11 mouse cellular contexts compared by ENCODE assay signal in the genomic region with DNA sequence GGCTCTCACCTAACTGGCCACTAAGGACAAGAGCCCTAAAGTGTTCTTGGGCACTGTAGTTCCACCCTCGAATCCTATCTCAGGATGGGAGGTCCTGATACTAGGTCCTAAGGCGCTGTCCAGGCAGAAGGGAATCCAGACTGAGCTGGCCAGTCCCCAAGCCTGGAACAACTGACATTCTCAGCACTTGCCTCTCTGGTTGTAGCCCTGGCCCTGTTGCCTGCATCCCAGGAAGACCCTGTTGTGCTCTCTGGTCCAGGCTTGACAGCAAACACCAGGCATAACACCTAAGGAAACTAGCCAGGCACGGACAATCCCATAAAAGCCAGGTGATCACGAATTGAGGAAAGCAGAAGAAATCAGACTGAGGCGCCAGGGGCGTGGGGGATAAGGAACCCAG. TPM values are rescaled to one million over a fixed set of nuclear protein-coding genes. Genes with fewer than 3 reads are reported as not detected.
A peak's percentile ranks its signal among the peaks of the same experiment; 100 is the strongest.
DNase-seq lines count a peak whose midpoint lies in the region; ATAC-seq lines count a peak whose summit lies in the region.
"Had no signal": no experiment of that assay in that cellular context is flagged by ENCODE, and none has a peak within 500 bp of the region (broad histone marks: within the 10 kb centered on the region; RNA-seq: fewer than 3 reads in every experiment).

No protein-coding gene starts in this region.

- H3K4me3 ChIP-seq in lung, embryonic 15.5 days, result no peak overlapping the region
- no peak overlapping the region for H3K4me3 ChIP-seq in intestine, embryonic 16.5 days (ENCODE audit: low read length)
- H3K4me3 ChIP-seq in stomach, embryonic 15.5 days (replicated peaks), result no peak overlapping the region

- peak overlapping the region; percentile 7; the same call in 1 of the 2 replicates for H3K9ac ChIP-seq in lung, embryonic 15.5 days
- no peak overlapping the region for H3K9ac ChIP-seq in intestine, embryonic 16.5 days (ENCODE audit: low read depth, low read length)
- H3K9ac ChIP-seq in stomach, embryonic 15.5 days, result no peak overlapping the region

- H3K4me1 ChIP-seq in lung, embryonic 15.5 days, result peaks cover 34% of the 10 kb centered on the region
- peaks cover 29% of the 10 kb centered on the region for H3K4me1 ChIP-seq in intestine, embryonic 16.5 days (ENCODE audit: control insufficient read depth, insufficient read depth, low read length)
- H3K4me1 ChIP-seq in stomach, embryonic 15.5 days, result peaks cover 33% of the 10 kb centered on the region

- 0 out of 2 replicates have a peak, but pooled peaks cover 5% of the 10 kb centered on the region for H3K27me3 ChIP-seq in lung, embryonic 15.5 days
- H3K27me3 ChIP-seq in intestine, embryonic 16.5 days (replicated peaks; ENCODE audit: control insufficient read depth, insufficient read depth, low read length), result peaks cover 9% of the 10 kb centered on the region; the same call in 1 of the 2 replicates
- no peaks in the 10 kb centered on the region for H3K27me3 ChIP-seq in stomach, embryonic 15.5 days (replicated peaks)

- H3K36me3 ChIP-seq in lung, embryonic 15.5 days, result no peaks in the 10 kb centered on the region
- no peaks in the 10 kb centered on the region for H3K36me3 ChIP-seq in intestine, embryonic 16.5 days (ENCODE audit: control insufficient read depth, insufficient read depth, low read length)
- H3K36me3 ChIP-seq in stomach, embryonic 15.5 days, result no peaks in the 10 kb centered on the region

- peak; percentile 63 for DNase-seq in cerebellum, adult 9-10 months
- DNase-seq in cerebellum, postnatal 10 days, result no peak
- DNase-seq in lung, postnatal 10 days, result no peak
- no peak for DNase-seq in urinary bladder, adult 2 months (ENCODE audit: low spot score)
- DNase-seq in thymus, postnatal 25 days, result no peak
- DNase-seq: adrenal gland, postnatal 36 days; gastrocnemius, postnatal 10 days; lung, postnatal 4 days had no signal

- peak overlapping the region; percentile 47 for H3K27ac ChIP-seq in lung, embryonic 15.5 days
- H3K27ac ChIP-seq in intestine, embryonic 16.5 days (ENCODE audit: low read length), result peak overlapping the region; percentile 30
- peak overlapping the region; percentile 65 for H3K27ac ChIP-seq in stomach, embryonic 15.5 days

- peak overlapping the region; percentile 48 for H3K4me2 ChIP-seq in lung, embryonic 15.5 days
- no peak overlapping the region for H3K4me2 ChIP-seq in intestine, embryonic 16.5 days (ENCODE audit: low read depth, low read length)
- H3K4me2 ChIP-seq in stomach, embryonic 15.5 days, result no peak overlapping the region

- 27% methylated on average over 6 of the region's 6 CpGs for WGBS in lung, embryonic 15.5 days
- 23% methylated on average over 6 of the region's 6 CpGs for WGBS in intestine, embryonic 16.5 days
- 28% methylated on average over 6 of the region's 6 CpGs for WGBS in stomach, embryonic 15.5 days

- no peaks in the 10 kb centered on the region for H3K9me3 ChIP-seq in lung, embryonic 15.5 days
- H3K9me3 ChIP-seq in intestine, embryonic 16.5 days (ENCODE audit: control insufficient read depth, low read length), result no peaks in the 10 kb centered on the region
- H3K9me3 ChIP-seq in stomach, embryonic 15.5 days, result no peaks in the 10 kb centered on the region

- ATAC-seq in lung, embryonic 15.5 days (ENCODE audit: borderline replicate concordance, extremely low read depth, low FRiP score, low TSS enrichment), result no peak
- no peak for ATAC-seq in intestine, embryonic 16.5 days
- ATAC-seq in stomach, embryonic 15.5 days (ENCODE audit: insufficient read depth, low FRiP score, low read depth), result no peak

RNA-seq across cellular contexts. Expression of a gene that starts 14.1 kb away (rescaled TPM):
- 7.8 TPM in 2 replicates for polyA plus RNA-seq in lung, embryonic 15.5 days (2015; fragmentation: Nextera tagmentation; extraction: Ambion mirVana)
- 5.5 and 5.6 TPM in 2 replicates for polyA plus RNA-seq in intestine, embryonic 16.5 days (2015; fragmentation: Nextera tagmentation; extraction: Ambion mirVana)
- 8.3 and 11.8 TPM in 2 replicates for polyA plus RNA-seq in stomach, embryonic 15.5 days (2015; fragmentation: Nextera tagmentation; extraction: Ambion mirVana)
- polyA plus RNA-seq in urinary bladder, adult 2 months (2012; rRNA removed), result 28.6 and 49.0 TPM in 2 replicates

RNA-seq across cellular contexts. Expression of a gene that starts 17.0 kb away (rescaled TPM):
- polyA plus RNA-seq in lung, embryonic 15.5 days (2015; fragmentation: Nextera tagmentation; extraction: Ambion mirVana), result 131 and 136 TPM in 2 replicates
- polyA plus RNA-seq in intestine, embryonic 16.5 days (2015; fragmentation: Nextera tagmentation; extraction: Ambion mirVana), result 113 and 125 TPM in 2 replicates
- polyA plus RNA-seq in stomach, embryonic 15.5 days (2015; fragmentation: Nextera tagmentation; extraction: Ambion mirVana), result 153 and 157 TPM in 2 replicates
- 77.4 and 78.3 TPM in 2 replicates for polyA plus RNA-seq in urinary bladder, adult 2 months (2012; rRNA removed)

RNA-seq across cellular contexts. Expression of a gene that starts 30.5 kb away (rescaled TPM):
- 80.4 and 89.8 TPM in 2 replicates for polyA plus RNA-seq in lung, embryonic 15.5 days (2015; fragmentation: Nextera tagmentation; extraction: Ambion mirVana)
- polyA plus RNA-seq in intestine, embryonic 16.5 days (2015; fragmentation: Nextera tagmentation; extraction: Ambion mirVana), result 57.5 and 64.9 TPM in 2 replicates
- 59.5 and 61.1 TPM in 2 replicates for polyA plus RNA-seq in stomach, embryonic 15.5 days (2015; fragmentation: Nextera tagmentation; extraction: Ambion mirVana)
- polyA plus RNA-seq in urinary bladder, adult 2 months (2012; rRNA removed), result 32.6 and 40.5 TPM in 2 replicates

RNA-seq across cellular contexts. Expression of a gene that starts 40.2 kb away (rescaled TPM):
- 133 and 136 TPM in 2 replicates for polyA plus RNA-seq in lung, embryonic 15.5 days (2015; fragmentation: Nextera tagmentation; extraction: Ambion mirVana)
- 136 and 143 TPM in 2 replicates for polyA plus RNA-seq in intestine, embryonic 16.5 days (2015; fragmentation: Nextera tagmentation; extraction: Ambion mirVana)
- 124 and 130 TPM in 2 replicates for polyA plus RNA-seq in stomach, embryonic 15.5 days (2015; fragmentation: Nextera tagmentation; extraction: Ambion mirVana)
- 68.8 and 98.7 TPM in 2 replicates for polyA plus RNA-seq in urinary bladder, adult 2 months (2012; rRNA removed)

RNA-seq across cellular contexts. Expression of a gene that starts 42.7 kb away (rescaled TPM):
- 8.1 and 9.7 TPM in 2 replicates for polyA plus RNA-seq in lung, embryonic 15.5 days (2015; fragmentation: Nextera tagmentation; extraction: Ambion mirVana)
- 7.6 and 8.7 TPM in 2 replicates for polyA plus RNA-seq in intestine, embryonic 16.5 days (2015; fragmentation: Nextera tagmentation; extraction: Ambion mirVana)
- polyA plus RNA-seq in stomach, embryonic 15.5 days (2015; fragmentation: Nextera tagmentation; extraction: Ambion mirVana), result 18.3 and 24.0 TPM in 2 replicates
- 165 and 187 TPM in 2 replicates for polyA plus RNA-seq in urinary bladder, adult 2 months (2012; rRNA removed)
